Mouse (Mus musculus) fat pad, adult 2 months (tissue): ENCODE results near the gene Sv2a.

ENCODE experiments used
- DNase-seq: peaks from one replicate; pipeline ENCODE4 v3.0.0-alpha.2; 2011; ENCODE audit warnings: low read depth, low spot score; ENCODE audit errors: extremely low read depth

Sv2a gene

GRCm38 (mm10) chr3:96180727-96181477 lies at the start of gene Sv2a:
TSS of gene Sv2a (plus strand) at chr3:96181151.
- no peak for DNase-seq

- no peak for DNase-seq
Observed at GRCm38 (mm10) chr3:96132478-96132877, 48.5 kb upstream of the Sv2a start.

- DNase-seq = no peak
Observed at GRCm38 (mm10) chr3:96133327-96133905, 47.5 kb upstream of the Sv2a start.

- DNase-seq = no peak
Observed at GRCm38 (mm10) chr3:96135011-96135410, 45.9 kb upstream of the Sv2a start.

GRCm38 (mm10) chr3:96147950-96148349 lies 33.0 kb upstream of the Sv2a start:
- no peak for DNase-seq

GRCm38 (mm10) chr3:96151836-96152235 lies 29.1 kb upstream of the Sv2a start:
- DNase-seq = no peak

GRCm38 (mm10) chr3:96152611-96153010 lies 28.3 kb upstream of the Sv2a start:
- no peak for DNase-seq

- DNase-seq = no peak
Observed at GRCm38 (mm10) chr3:96155501-96155900, 25.4 kb upstream of the Sv2a start.

- DNase-seq = no peak
Observed at GRCm38 (mm10) chr3:96159820-96160219, 21.1 kb upstream of the Sv2a start.

GRCm38 (mm10) chr3:96160222-96160802 lies 20.6 kb upstream of the Sv2a start:
- no peak for DNase-seq

GRCm38 (mm10) chr3:96160803-96161516 lies 20.0 kb upstream of the Sv2a start:
- no peak for DNase-seq

- DNase-seq = no peak
Observed at GRCm38 (mm10) chr3:96161869-96162840, 18.8 kb upstream of the Sv2a start, which contains the start of gene Mtmr11. TSS of gene Mtmr11 (plus strand) at chr3:96162004.

- no peak for DNase-seq
Observed at GRCm38 (mm10) chr3:96163040-96163439, 17.9 kb upstream of the Sv2a start.

- no peak for DNase-seq
Observed at GRCm38 (mm10) chr3:96168466-96169158, 12.3 kb upstream of the Sv2a start.

- DNase-seq = no peak
Observed at GRCm38 (mm10) chr3:96170276-96170675, 10.7 kb upstream of the Sv2a start.

- DNase-seq = no peak
Observed at GRCm38 (mm10) chr3:96170976-96171545, 9.9 kb upstream of the Sv2a start.

- no peak for DNase-seq
Observed at GRCm38 (mm10) chr3:96171583-96172196, 9.3 kb upstream of the Sv2a start.

- no peak for DNase-seq
Observed at GRCm38 (mm10) chr3:96172197-96173178, 8.5 kb upstream of the Sv2a start, which contains the start of gene Sf3b4. TSS of gene Sf3b4 (plus strand) at chr3:96172332.
